Mouse (Mus musculus) kidney, adult 18-20 months (tissue): ENCODE data around the gene Ctss.

Experiments
- DNase-seq: peaks from one replicate; pipeline ENCODE4 v3.0.0; 2021

The Ctss gene

DNA sequence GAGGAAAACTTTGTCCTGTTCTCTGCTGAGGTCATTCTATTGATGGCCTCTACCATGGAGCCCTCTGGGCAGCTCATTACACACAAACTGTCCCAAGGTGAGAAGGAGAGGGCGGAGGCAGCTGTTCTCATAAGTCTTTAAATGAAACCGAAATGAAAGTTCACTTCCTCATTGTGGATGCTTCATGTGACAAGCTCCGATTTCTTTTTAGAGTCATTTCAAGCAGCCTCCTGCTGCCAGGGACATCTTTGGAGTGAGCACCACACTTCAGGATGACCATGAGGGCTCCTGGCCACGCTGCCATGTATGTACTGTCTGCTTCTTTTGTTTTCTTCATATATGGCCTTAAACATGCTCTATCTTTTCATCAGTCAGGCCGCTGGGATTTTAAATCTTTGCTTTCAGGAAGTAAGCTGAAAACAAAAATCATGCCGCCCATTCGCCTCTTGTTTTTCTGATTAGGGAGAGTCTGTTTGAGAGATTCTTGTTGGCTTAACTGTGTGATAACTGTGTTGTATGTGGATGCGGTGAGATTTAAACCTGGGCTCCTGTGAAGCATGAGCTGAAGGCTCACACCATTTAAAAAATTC is at the start of gene Ctss:
TSS of gene Ctss (plus strand) at position 165 of the 590 bp plus-strand sequence.
- DNase-seq: no peak

DNA sequence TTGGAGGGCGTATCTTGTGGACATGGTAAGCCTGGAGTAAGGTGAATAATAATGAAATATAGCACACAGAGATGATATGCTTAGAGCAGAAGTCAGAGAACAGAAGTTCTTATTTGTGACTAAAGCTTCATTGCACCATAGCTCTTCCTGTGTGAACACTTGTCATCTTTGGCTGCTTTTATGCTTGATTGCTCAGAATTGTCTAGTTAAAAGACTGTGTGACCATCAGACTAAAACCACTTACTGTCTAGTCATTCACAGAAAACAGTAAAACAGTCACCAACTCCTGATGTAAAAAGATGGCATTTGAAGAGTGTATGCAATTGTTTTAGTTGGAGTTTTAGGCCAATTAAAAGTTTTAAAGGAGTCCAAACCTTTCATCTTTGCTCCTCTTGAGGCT is 47.6 kb upstream of the Ctss start:
- DNase-seq: no peak

DNA sequence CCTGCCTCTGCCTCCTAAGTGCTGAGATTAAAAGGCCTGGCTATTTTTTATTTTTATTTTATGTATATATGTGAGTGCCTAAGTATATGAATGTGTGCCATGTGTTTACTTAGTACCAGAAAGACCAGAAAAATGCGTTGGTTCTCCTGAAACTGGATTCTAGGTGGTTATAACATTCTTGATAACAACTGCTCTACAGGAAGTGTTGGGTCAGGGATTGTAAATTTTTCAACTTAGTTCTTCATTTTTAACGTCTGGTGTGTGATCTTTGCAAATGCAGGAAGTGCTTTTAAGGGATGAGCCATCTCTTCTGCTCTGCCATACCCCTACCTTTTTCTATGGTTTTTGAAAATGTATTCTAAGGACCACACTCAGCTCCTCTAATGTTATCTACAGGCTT is 40.2 kb upstream of the Ctss start:
- DNase-seq: no peak

DNA sequence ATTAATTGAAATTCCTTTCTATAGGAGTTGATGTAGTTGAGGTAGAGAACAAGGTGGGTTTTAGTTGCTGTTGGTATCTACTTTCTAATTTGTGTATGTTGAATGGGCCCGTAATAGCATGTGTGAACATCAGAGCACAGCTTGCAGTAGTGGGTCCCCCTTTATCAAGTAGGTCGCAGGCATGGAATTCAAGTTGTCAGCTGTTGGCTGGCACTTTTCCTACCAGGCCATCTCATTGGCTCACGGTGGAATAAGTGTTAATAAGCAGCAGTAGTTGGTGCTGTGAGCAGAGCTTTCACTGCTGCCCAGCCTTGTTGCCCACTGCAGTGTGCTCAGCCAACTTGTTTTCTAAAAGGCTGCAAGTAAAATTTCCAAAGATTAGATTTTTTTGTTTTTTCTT is 37.9 kb upstream of the Ctss start:
- no peak for DNase-seq

DNA sequence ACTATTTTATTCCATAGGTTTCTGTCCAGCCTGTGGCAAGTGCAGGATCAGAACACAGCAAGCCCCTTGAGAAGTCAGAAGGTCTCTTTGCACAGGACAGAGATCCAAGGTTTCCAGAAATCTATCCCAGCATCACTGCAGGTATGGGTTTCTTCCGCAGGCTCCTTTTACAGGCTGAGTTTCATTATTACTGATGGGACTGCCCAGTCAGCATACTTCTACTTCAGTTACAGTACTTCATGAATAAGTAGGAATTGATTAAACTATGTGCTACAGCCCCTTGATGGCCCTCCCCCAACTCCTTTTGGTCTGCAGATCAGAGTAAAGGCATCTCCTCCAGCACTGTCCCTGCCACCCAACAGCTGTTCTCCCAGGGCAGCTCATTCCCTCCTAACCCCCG is 36.3 kb upstream of the Ctss start:
- no peak for DNase-seq

DNA sequence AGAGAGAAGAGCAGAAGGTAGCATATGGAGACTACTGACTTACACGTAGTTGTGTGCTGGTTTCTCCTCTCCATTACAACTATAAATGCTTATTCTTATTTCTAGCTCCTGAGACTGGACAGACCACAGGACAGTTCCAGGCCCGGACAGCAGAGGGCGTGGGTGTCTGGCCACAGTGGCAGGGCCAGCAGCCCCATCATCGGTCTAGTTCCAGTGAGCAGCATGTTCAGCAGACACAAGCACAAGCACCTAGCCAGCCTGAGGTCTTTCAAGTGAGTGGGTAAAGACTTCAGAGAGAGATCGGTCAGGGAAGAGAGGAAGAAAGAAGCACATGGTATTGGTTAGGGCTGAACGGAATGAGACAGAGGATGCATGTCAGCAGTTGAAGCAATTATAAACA is 32.2 kb upstream of the Ctss start:
- peak; percentile 49 for DNase-seq

DNA sequence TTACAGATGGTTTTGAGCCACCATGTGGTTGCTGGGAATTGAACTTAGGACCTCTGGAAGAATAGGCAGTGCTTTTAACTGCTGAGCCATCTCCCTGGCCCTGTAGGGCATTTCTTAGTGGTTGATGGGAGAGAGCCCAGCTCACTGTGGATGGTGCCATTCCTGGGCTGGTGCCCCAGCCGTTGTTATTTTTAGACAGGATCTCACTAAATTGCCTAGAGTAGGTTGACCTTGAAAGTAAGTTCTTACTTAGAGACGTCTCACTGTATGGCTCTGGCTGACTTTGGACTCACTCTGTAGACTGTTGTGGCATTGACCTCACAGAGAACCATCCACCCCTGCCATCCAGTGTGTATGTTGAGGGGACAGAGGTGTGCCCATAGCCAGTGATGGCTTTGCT is 28.4 kb upstream of the Ctss start:
- no peak for DNase-seq

DNA sequence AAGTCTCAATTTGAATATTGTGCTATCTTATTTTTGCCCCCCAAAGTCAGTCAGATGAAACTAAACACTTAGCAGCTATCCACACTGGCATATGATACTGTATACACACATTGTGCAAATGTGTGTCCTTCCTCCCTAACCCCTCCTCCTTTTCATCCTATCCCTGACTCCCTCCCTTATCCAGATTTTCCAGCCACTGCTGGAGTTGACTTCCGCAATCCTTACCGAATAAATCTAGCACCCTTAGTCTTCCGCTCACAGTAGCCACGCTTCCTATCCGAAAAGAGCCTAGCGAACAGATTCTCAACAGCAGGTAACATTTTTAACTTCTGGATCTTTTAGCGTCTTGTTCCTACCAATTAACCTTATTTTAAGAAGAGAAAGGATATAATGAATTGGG is 27.6 kb upstream of the Ctss start, which contains the start of gene Ctsk:
TSS of gene Ctsk (plus strand) at position 233 of the 400 bp plus-strand sequence.
- no peak for DNase-seq

DNA sequence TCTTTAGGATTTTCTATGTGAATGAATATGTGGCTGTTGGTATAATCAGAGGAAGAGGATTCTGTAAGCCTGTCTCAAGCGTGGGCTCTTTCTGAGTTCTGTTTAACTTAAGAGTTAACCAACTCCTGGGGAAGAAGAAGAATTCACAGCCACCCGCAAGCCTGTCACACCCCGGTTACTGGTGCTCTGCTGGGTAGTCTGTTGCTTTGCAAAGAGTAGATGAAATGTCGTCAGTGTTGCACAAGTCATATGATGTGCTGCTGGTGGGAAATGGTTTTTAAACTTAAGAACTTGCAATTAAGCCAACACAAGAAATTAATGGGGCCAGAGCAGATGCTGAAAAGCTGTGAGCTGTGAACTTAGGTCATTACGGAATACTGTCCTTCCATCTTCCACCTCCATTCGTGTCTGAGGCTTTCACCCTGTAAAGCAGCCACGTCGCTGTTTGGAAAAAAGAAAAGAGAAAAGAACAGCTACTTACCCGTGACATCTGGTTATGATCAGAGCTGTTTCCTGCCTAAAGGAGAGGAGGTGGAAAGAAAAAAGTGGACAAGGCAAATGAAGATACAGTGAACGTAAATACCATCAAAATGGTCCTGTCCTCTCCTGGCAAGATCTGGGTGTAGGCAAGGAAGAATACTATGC is 27.0 kb upstream of the Ctss start:
- DNase-seq: no peak

DNA sequence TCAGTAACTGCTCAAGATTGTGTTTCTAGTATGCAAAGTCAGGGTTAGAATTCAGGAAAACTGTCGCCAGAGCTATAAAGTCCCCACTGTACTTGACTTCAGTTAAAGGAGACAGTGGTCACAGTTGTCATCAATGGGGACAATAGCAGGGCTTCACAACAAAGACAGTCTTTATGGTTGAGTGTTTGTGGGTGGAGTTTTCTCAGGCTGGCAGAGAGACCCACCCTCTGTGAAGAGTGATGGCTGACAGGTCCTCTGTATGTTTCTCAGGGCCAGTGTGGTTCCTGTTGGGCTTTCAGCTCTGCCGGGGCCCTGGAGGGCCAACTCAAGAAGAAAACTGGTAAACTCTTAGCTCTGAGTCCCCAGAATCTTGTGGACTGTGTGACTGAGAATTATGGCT is 24.3 kb upstream of the Ctss start:
- no peak for DNase-seq

DNA sequence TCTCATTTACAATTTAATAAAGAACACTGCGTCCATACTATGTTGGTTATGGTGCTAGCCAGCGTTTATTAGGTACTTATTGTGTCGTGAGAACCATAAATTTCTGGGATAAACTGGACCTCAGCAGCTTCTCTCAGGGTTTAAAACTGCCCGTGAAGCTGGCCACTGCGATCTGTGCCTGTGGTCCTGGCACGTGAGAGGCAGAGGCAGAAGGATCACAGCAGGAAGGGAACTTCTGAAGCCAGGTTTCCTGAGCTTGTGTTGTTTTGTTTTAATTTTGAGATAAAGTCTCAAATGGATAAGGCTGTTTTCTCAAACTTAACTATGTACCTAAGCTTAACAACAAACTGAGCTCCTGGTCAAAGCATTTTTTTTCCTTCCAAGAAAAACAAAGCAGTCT is 17.2 kb upstream of the Ctss start:
- no peak for DNase-seq

DNA sequence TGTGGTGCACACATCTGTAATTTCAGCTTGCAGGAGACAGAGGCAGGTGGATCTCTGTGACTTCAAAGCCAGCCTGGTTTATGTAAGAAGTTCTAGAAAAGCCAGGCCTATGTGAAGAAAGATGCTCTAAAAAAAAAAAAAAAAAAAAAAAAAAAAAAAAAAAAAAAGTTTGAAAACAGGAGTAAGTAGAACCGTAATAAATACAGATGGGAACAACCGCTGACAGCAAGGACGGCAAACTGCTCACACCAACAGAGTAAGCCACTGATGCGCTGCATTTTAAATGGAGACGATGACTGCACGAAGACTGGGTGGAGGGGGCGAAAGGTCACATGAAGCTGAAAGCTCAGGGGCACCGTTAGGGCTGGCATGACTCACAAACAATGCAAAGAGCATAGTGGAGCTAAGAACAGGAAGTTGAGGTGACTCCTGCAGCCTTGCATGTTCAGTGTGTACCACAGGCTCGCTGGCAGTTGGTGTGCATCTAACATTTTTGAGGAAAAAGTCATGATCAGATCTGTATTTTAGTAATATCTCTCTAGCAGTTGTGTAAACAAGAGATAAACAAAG is 14.9 kb upstream of the Ctss start:
- no peak for DNase-seq

DNA sequence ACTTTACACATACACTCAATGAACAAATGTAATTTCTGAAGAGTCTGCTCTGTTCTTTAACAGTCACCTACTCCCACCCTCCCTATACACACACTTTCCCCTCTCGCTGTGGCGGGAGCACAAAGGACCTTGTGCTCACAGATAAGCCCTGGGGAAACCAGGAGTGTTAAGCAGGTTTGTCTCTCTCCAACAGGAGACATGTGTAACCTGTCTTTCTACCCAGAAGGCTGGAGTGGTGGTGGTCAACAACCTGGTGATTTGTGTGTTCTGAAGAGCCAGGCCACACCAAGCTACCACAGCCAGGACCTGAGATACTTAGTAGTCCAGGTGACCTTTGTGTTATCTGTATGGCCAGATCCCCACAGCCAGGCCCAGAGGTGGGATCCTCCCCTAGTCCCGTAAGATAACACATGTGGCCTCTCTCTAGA is 10.0 kb upstream of the Ctss start:
- no peak for DNase-seq

DNA sequence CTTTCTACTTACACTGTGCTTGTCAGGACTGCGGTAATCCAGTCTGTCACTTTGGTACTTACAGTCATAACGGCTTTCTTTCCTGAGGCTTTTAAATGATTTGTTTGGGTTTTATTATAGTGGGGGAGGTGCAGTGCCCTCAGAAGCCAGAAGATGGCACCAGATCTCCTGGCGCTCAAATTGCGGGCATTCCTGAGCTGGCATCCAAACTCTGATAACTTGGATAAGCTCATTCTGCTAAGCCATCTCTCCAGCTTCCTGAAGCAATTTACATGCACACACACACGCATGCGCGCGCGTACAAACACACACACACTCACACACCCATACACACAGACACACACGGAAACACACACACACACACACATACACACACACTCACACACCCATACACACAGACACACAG is 9.1 kb upstream of the Ctss start:
- peak; percentile 77 for DNase-seq

DNA sequence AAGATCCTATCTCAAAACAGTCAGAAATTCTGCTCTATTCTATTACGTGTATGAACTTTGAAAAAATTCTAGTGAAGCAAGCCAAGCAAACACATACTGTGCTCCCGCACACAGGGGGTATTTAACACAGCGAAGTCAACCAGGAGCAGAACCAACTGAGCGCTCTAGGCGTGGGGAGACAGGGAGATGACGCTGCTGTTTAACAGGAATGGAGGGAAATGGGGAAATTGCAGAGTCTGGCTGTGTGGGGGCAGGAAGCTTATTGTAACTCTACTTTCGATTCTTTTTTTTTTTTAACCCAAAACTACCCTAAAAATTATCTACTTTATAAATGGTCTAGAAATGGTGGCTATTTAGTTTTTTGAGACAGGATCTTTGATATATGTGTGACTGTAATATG is 7.7 kb upstream of the Ctss start:
- DNase-seq: no peak

DNA sequence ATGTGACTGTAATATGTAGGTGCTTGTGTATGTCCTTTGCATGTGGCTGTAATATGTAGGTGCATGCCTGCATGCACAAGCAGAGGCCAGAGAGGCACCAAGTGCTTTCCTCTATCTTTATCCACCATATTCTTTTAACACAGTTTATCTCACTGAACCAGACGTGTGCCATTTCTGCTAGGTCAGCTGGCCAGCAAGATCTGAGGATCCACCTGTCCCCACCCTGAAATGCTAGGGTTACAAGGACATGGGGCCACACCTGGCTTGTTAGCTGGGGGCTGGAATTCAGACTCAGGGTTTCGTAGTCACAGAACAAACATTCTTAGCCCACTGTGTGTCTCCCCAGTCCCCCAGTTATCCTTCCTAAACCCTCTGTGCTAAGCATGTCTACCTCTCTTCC is 7.3 kb upstream of the Ctss start:
- no peak for DNase-seq

DNA sequence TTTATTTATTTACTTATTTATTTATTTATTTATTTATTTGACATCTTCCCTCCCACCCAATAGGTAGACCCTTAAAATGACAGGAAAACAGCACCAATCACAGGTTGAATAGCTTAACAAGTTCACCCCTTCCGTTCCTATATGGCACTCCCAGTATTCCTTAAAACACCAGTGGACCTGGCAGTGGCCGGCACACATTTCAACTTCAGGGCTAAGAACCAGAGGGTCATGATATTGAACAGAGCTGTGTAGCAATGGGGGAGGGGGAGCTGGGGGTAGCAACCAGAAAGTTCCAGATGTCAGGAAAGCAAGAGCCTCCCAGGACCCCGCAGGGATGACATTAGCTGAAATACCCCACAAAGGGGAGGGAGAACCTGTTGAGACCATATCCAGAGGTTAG is 6.5 kb upstream of the Ctss start:
- no peak for DNase-seq

DNA sequence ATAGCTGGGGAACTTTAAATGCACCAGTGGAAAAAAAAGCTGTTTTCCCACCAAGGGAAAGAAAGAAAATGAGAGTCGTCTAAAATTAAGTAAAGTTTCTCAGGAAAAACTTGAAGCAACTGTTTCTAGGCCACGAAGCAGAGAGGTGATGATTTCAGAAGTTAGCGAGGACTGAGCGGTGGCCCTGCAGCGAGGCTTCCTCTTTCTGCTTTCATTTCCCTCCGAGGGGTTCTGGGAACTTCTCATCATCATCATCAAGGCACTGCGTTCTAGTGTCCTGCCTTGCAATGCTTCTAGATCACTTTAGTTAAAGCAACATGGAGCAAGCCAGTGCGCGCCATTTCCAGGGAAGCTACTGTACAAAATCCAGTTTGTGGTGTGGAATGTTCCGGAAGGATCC is 5.4 kb upstream of the Ctss start:
- peak; percentile 10 for DNase-seq

DNA sequence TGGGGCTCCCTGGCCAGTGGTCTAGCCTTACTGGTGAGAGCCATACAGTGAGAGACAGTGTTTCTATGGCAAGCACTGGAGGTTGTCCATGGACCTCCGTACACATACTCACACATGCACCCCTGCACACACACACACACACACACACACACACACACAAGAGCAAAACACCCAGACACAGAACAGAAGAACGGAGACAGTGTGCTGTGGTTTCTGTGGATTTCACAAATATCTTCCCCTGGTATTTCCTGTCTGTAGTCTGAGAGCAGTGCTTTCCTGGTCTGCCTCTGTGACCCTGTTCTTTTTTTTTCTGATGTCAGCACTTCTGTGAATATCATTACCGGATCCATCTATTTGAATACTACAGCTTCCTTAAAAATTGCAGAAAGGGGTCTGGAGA is 2.9 kb upstream of the Ctss start:
- peak; percentile 18 for DNase-seq

DNA sequence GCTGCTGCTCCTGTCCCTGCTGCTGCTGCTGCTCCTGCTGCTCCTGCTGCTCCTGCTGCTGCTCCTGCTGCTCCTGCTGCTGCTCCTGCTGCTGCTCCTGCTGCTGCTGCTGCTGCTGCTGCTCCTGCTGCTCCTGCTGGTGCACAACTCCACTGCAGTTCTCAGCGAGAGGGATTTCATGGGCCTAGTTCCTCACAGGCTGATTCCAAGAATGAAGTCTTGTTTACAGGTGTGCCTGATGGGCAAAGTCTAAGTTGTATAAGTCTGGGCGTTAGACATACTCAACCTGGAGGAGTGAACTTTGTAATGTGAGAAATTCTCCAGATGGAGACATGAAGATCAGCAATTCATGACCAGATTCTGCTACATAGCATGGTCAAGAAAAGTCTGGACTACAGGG is 1.9 kb upstream of the Ctss start:
- peak; percentile 12 for DNase-seq

DNA sequence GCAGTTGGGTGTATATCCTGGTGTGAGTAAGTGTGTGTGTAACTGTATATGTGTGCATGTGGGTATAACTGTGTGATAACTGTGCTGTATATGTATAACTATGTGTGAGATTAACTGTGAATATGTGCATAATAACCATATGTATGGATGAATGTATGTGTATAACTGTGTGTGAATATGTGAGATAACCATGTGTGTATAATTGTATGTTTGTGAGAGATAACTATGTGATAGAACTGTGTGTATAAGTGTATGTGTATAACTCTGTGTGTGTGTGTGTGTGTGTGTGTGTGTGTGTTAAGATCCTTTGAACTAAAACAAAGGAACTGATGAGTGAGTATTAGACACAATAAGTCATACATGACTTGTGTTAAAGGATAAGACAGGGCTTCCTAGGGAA is 475 bp upstream of the Ctss start:
- no peak for DNase-seq

DNA sequence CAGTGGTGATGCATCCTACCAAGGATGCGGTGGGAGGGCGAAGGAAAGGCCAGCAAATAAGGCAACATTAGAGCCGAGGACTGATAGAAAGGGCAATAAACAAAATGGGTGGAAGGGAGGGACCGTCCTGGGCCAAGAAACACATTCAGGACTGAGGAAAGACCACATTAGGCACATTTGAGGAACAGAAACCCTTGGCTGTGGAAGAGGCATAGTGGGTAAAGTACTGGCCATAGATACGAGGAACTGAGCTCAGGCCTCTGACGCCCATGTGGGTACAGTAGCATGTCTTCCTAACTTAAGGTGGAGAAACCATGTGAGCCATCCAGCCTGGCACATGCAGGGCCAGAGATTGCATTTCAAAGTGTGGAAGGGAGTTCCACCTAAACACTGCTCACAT is 3.2 kb downstream of the Ctss start:
- no peak for DNase-seq

DNA sequence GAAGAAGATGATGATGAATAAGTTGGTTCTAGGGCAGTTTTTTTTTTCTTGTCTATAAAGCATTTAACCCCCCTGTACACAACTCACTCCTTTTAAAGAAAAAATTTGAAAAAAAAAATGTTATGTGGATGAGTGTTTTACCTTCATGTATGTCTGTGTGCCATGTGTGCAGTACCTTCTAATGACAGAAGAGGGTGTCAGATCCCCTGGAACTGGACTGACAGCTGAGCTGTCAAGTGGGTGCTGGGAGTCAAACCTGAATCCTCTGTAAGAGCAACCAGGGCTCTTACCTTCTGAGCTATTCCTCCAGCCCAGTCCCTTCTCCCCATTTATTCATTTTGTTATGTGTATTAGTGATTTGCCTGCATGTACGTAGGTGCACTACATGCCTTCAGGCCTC is 4.4 kb downstream of the Ctss start:
- no peak for DNase-seq

DNA sequence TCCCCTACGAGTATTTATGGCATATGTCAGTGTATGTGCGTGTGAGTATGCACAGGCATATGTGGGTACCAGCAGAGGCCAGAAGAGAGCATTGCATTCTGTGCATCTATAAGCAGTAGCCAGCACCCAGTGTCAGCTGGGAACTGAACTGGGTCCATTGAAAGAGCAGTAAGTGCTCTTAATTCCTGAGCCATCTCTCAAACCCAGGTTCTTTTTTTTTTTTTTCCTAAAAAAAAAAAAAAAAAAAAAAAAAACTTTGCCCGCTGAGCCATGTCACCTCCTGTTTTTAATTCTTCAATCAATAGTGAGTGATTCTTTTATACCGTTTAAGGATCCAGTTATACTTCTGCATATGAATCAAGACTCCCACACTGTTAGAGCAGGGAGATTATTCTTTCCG is 6.8 kb downstream of the Ctss start:
- DNase-seq: no peak

DNA sequence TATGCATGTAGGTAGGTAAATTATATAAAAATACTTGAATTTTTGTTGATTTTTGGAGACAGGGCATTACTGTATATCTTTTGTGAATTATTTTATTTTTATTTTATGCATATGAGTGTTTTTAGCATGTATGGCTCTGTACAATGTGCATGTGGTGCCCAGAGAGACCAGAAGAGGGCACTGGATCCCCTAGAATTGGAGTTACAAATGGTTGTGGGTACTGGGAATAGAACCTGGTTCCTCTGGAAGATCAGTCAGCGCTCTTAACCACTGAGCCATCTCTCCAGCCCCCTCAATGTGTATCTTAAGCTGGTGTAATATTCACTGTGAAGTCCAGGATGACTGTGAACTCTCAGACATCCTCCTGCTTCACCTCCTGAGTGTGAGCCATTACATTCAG is 8.3 kb downstream of the Ctss start:
- DNase-seq: no peak
